19 mouse cellular contexts compared by ENCODE assay signal in genomic region chr1:41559101-41559665, GRCm38 (mm10).
A peak's percentile ranks its signal among the peaks of the same experiment; 100 is the strongest.
DNase-seq lines count a peak whose midpoint lies in the region; ATAC-seq and TF ChIP-seq lines count a peak whose summit lies in the region.
"Had no signal": no experiment of that assay in that cellular context is flagged by ENCODE, and none has a peak within 500 bp of the region (broad histone marks: within the 10 kb centered on the region; RNA-seq: fewer than 3 reads in every experiment).

No protein-coding gene starts in this region.

- no peak for TF ChIP-seq EP300 in liver, postnatal 0 days (IDR thresholded peaks at IDR 0.05; ENCODE audit: low read depth)

- H3K27me3 ChIP-seq in liver, postnatal 0 days (ENCODE audit: insufficient read depth, low read length) = no peaks in the 10 kb centered on the region
- no peaks in the 10 kb centered on the region for H3K27me3 ChIP-seq in liver, embryonic 12.5 days (replicated peaks)
- H3K27me3 ChIP-seq: forebrain, embryonic 12.5 days; limb, embryonic 12.5 days; liver, embryonic 15.5 days; stomach, embryonic 15.5 days had no signal

- no peaks in the 10 kb centered on the region for H3K36me3 ChIP-seq in liver, postnatal 0 days (replicated peaks; ENCODE audit: insufficient read depth, low read length)
- no peaks in the 10 kb centered on the region for H3K36me3 ChIP-seq in liver, embryonic 12.5 days
- H3K36me3 ChIP-seq: embryonic facial prominence, embryonic 10.5 days; forebrain, embryonic 12.5 days; limb, embryonic 12.5 days; liver, embryonic 15.5 days; stomach, embryonic 15.5 days had no signal

- H3K27ac ChIP-seq in liver, postnatal 0 days (ENCODE audit: low read depth) = no peak overlapping the region
- no peak overlapping the region for H3K27ac ChIP-seq in liver, embryonic 12.5 days
- H3K27ac ChIP-seq: embryonic facial prominence, embryonic 10.5 days; forebrain, embryonic 12.5 days; gastrocnemius, adult 2 months; heart, adult 2 months; limb, embryonic 12.5 days; liver, embryonic 15.5 days; stomach, embryonic 15.5 days had no signal

- H3K9me3 ChIP-seq in liver, postnatal 0 days (ENCODE audit: low read length) = no peaks in the 10 kb centered on the region
- no peaks in the 10 kb centered on the region for H3K9me3 ChIP-seq in liver, embryonic 12.5 days (replicated peaks)
- H3K9me3 ChIP-seq: embryonic facial prominence, embryonic 10.5 days; forebrain, embryonic 12.5 days; limb, embryonic 12.5 days; liver, embryonic 15.5 days; stomach, embryonic 15.5 days had no signal

- ATAC-seq in liver, postnatal 0 days = no peak
- ATAC-seq in liver, embryonic 12.5 days = no peak
- ATAC-seq: intestine, embryonic 16.5 days; lung, postnatal 0 days; midbrain, embryonic 16.5 days had no signal

- H3K4me1 ChIP-seq in liver, postnatal 0 days (ENCODE audit: insufficient read depth) = no peaks in the 10 kb centered on the region
- no peaks in the 10 kb centered on the region for H3K4me1 ChIP-seq in liver, embryonic 12.5 days
- H3K4me1 ChIP-seq: embryonic facial prominence, embryonic 10.5 days; forebrain, embryonic 12.5 days; limb, embryonic 12.5 days; liver, embryonic 15.5 days; stomach, embryonic 15.5 days had no signal

- no peak overlapping the region for H3K9ac ChIP-seq in liver, postnatal 0 days (replicated peaks)
- no peak overlapping the region for H3K9ac ChIP-seq in liver, embryonic 12.5 days
- H3K9ac ChIP-seq: forebrain, embryonic 12.5 days; limb, embryonic 12.5 days; liver, embryonic 15.5 days; stomach, embryonic 15.5 days had no signal

- no peak overlapping the region for H3K4me2 ChIP-seq in liver, postnatal 0 days (ENCODE audit: low read depth, low read length)
- no peak overlapping the region for H3K4me2 ChIP-seq in liver, embryonic 12.5 days
- H3K4me2 ChIP-seq: forebrain, embryonic 12.5 days; limb, embryonic 12.5 days; liver, embryonic 15.5 days; stomach, embryonic 15.5 days had no signal

- peak; percentile 77 for DNase-seq in heart, adult 11 months
- DNase-seq in heart, postnatal 4 days = no peak
- DNase-seq in liver, postnatal 0 days = peak; percentile 16
- DNase-seq in cerebellum, postnatal 10 days = peak; percentile 81 to 87
- DNase-seq in retina, postnatal 1 day = peak; percentile 50
- no peak for DNase-seq in kidney, postnatal 4 days
- DNase-seq: gastrocnemius, adult 2 months; heart, postnatal 36 days; thymus, adult 18-20 months had no signal

- WGBS in liver, postnatal 0 days (ENCODE audit: insufficient replicate concordance) = 77% methylated on average over 17 of the region's 17 CpGs
- 74% methylated on average over 17 of the region's 17 CpGs for WGBS in liver, embryonic 12.5 days (ENCODE audit: insufficient replicate concordance)

- no peak for TF ChIP-seq CTCF in liver, postnatal 0 days (IDR thresholded peaks at IDR 0.05; ENCODE audit: low read depth)

- H3K4me3 ChIP-seq in liver, postnatal 0 days (ENCODE audit: low read depth, low read length) = no peak overlapping the region
- H3K4me3 ChIP-seq in liver, embryonic 12.5 days = no peak overlapping the region
- H3K4me3 ChIP-seq: embryonic facial prominence, embryonic 10.5 days; forebrain, embryonic 12.5 days; gastrocnemius, adult 2 months; heart, adult 2 months; limb, embryonic 12.5 days; liver, embryonic 15.5 days; stomach, embryonic 15.5 days had no signal

Comparison
In these comparisons a context has a peak if more than half of its experiments do, and no peak if none do; other contexts are left out.
1. DNase-seq: peak in heart, adult 11 months (single experiment), liver, postnatal 0 days (single experiment), cerebellum, postnatal 10 days (2 of 2) and retina, postnatal 1 day (single experiment); none in heart, postnatal 4 days (single experiment) and kidney, postnatal 4 days (0 of 2).